Mouse (Mus musculus) retina, postnatal 1 day (tissue): ENCODE results near the gene Trip11.
"Not testable (repeated sequence)": the region's sequence is repeated elsewhere in the genome, so short reads cannot be mapped to it uniquely, and the experiment has no call there.

Experiments
- DNase-seq: peaks from one replicate; pipeline ENCODE4 v3.0.0-alpha.2; 2012

Gene Trip11

DNA sequence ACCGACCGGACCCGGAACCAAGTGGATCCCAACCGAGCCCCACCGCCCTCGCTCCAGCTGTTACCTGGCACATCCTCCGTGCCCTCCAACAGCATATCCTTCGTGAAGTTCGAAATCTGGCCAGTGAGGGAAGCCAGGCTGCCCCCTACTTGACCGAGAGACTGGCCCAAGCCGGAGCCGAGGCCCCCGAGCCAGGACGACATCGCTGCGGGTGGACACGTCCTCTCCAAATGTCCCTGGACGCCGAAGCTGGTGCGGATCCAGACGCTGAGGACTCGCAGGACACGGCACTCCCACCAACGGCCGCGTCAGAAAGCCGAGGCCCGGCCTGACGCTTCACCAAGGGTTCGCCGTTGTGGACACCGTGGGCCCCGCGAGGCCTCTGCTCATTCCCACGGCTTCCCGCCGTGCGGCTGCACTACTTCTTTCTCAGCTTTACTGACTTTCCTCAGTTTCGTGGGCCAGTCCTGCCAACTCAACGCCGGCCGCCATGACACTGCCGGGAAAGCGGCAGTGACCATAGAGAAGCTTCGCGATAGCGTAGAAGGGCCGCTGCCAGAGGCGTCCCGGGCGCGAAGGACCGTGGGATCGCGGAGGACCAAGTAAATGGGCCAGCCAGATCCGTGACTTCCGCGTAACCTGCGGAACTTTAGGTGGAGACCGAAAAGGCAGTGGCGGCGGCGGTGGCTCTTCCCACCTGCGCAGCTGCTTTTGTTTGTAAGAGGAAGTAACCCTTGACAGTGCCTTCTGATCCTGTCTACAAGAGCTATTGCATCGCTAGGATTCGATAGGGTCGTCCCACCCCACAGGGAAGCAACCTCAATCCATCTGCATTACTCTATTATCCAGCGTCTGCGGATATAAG lies at the start of gene Trip11:
TSS of gene Trip11 (minus strand) at position 642 of the 865 bp plus-strand sequence.
- DNase-seq = peak; percentile 94

DNA sequence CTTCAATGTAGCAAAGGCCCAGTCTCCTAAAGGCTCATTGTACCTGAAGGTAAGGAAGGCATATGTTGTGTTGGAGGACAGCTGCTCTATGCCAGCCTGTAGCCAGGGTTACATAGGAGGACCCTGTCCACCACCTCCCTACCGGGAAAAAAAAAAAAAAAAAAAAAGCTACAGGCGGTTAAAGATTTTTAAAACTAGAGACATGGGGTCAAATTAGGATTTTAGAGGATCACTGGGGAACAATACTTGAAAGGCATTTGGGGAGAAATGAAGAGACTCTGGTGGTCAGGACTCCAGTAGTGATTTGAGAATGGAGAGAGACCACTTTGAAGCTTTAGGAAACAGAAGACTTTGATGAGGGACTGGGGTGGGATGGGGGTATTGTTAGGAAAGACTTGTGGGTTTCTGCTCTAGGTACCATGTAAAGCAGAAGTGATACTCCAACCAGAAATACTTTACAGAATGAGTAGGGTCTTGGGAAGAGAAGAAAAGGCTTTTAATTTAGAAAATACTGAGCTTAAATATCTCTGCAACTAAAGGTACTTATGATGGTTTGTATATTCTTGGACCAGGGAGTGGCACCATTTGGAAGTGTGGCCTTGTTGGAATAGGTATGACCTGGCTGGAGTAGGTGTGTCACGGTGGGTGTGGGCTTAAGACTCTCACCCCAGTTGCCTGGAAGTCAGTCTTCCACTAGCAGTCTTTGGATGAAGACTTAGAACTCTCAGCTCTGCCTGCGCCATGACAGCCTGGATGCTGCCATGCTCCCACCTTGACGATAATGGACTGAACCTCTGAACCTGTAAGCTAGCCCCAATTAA lies 46.1 kb upstream of the Trip11 start:
- not testable (repeated sequence) for DNase-seq

DNA sequence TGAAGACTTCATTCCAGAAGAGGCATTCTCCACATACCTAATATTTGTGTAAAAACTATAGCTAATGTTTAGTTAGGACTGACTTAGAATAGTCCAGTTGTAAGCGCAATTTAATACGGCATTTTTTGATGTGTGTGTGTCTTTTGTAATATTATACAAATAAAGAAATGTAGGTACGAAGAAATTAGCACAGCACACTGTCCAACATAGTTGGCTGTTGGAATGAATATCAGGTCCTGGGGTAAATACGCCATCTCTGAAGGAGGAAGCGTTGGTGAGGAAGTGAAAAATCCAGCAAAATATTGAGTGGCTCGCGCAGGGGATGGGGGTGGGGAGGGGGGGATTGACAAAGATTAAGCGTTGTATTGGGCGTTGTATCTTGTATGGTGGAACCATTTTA lies 45.5 kb upstream of the Trip11 start:
- peak; percentile 5 for DNase-seq

DNA sequence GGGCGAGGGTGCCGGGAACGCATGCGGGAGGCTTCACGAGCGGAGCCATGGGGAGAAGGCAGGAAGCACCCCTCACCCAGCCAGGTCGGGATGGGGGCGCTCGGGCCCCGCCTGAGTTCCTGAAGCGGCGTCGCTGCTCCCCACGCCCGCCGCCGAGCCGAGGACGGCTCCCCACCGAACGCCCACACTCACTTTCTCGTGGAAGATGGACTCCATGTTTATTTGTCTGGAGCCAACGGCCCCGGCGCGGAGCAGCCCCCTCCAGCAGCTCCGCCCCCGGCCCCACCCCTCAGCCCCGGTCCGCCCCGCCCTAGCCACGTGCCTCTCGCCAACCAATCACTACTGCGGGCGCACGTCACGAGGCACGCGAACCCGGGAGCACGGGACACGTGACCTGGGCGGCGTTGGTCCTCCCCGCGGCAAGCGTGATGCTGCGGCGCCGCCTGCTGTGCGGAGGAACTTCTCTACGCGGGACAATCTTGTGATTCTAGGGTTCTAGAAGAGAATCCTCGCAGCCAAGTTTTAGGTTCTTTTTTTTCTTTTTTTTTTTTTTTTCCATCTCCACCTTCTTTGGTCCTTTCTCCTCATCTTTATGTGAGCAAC lies 45.0 kb upstream of the Trip11 start, which contains the start of gene Atxn3:
TSS of gene Atxn3 (minus strand) at position 305 of the 603 bp plus-strand sequence.
- DNase-seq = peak; percentile 98

DNA sequence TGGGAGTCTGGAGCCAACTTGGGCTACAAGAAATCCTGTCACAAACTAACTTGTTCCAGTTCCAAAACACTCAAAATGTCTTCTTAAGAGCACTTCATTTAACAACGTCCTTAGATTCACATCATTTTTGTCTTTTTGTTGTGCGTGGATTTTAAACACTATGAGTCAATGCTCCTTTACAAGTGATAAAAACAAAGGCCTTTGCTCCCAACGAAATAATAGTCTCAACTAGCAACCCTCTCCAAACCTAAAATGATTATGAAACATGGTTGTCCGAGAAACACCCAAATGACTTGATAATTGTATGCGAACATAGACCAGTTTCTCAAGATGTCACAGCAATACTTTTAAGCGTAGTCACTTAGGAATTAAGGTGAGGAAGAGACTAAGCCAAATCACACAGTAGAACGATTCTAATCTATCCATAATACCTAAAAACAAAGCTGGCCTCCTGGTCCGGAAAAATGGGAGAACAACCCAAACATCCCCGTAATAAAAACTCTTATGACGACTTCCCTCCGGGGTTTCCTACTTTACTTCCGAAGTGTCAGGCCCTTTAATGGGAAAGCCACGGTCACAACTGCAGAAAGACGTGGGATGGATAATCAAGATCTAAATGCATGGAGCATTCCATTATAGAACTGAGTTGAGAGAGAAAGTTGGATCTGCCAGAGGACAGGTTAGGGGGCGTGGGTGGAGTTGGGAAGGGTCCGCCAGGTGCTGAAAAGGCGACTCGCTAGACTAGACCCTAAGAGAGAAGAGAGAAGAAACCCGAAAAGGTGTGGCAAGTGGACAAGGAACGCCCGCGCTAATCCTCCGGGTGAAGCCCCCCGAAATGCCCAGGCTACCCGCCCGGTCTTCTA lies 44.2 kb upstream of the Trip11 start:
- no peak for DNase-seq

- DNase-seq = not testable (repeated sequence)
These were observed 42.8 kb upstream of the Trip11 start for GRCm38 (mm10) chr12:101955821-101956220.

GRCm38 (mm10) chr12:101948801-101949200 lies 35.7 kb upstream of the Trip11 start:
- no peak for DNase-seq

- no peak for DNase-seq
These were observed 34.9 kb upstream of the Trip11 start for GRCm38 (mm10) chr12:101947986-101948385.

- peak; percentile 6 for DNase-seq
These were observed 24.5 kb upstream of the Trip11 start for GRCm38 (mm10) chr12:101937572-101937971.

- DNase-seq = no peak
These were observed 22.2 kb upstream of the Trip11 start for GRCm38 (mm10) chr12:101935223-101935622.

GRCm38 (mm10) chr12:101928423-101928822 lies 15.4 kb upstream of the Trip11 start:
- DNase-seq = no peak

DNA sequence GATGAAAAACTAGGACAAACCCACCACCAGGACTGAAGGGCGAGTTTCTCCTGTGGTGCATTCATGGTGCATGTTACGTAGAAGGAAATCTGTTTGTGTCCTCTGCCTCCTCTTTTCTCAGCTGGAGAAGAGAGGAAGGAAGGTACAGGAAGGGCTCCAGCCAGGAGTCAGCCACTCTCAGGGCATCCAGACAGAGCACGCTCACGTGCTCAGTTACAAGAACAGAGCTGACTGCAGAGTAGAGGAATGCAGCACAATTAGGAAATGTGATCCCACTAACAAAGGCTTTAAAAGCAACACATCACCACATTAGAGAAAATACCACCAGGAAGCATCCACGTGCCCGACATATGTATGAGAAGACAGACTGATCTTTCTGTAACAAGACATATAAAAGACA lies 9.2 kb upstream of the Trip11 start:
- DNase-seq = no peak

GRCm38 (mm10) chr12:101919847-101920246 lies 6.8 kb upstream of the Trip11 start:
- no peak for DNase-seq

DNA sequence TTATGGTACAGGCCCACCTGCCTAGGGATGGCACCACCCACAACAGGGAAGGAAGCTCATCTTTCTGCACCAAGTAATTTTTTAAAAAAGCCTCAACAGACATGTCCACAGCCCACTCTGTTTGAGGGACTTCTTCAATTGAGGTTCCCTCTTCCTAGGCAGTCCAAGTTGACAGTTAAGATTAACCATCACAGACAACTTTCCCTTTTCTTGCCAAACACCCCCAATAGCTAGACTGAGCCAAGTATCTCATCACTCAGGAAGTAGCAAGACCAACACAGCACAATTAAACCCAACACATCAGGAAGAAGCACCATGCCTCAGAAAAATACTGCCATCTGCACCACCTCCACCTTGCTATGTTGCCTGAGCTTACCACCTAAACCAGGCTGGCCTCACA lies 4.1 kb upstream of the Trip11 start:
- DNase-seq = no peak

DNA sequence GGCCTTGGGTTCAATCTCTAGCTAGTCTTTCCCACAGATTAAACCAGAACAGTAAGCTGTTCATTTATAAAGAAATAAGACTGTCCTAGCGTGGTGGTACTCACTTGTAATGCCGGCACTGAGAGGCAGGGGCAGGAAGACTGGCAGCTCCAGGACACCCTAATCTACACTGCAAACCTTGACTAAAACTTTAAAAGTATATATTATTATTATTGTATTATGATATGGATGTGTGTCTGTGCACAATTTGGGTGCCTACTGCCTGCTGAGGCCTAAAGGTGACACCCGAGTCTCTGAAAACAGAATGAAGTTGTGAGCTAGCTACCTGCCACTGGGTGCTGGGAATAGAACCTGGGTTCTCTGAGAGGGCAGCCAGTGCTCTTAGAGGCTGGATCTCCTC lies 1.7 kb downstream of the Trip11 start:
- DNase-seq = no peak

DNA sequence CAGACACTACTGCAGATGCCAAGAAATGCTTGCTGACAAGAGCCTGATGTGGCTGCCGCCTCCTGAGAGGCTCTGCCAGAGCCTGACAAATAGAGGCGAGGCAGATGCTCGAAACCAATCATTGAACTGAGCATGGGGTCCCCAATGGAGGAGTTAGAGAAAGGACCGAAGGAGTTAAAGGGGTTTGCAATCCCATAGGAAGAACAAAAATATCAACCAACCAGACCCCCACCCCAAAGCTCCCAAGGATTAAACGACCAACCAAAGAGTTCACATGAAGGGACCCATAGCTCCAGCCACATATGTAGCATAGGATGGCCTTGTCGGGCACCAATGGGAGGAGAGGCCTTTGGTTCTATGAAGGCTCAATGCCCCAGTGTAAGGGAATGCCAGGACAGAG lies 2.7 kb downstream of the Trip11 start:
- no peak for DNase-seq

DNA sequence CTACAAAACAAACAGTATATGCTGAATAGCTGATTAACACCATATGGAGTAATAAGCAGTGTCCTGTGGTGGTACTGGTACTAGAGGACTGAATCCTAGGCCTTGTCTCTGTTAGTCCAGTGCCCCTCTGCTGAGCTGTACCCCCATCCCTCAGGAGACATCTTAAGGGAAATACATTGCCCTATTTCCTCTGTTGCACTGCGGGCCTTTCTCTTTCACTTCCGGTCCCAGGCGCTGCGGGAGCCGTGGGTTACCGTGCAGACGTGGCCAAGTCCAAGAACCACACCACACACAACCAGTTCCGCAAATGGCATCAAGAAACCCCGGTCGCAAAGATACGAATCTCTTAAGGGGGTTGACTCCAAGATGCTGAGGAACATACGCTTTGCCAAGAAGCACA lies 7.2 kb downstream of the Trip11 start:
- DNase-seq = no peak

DNA sequence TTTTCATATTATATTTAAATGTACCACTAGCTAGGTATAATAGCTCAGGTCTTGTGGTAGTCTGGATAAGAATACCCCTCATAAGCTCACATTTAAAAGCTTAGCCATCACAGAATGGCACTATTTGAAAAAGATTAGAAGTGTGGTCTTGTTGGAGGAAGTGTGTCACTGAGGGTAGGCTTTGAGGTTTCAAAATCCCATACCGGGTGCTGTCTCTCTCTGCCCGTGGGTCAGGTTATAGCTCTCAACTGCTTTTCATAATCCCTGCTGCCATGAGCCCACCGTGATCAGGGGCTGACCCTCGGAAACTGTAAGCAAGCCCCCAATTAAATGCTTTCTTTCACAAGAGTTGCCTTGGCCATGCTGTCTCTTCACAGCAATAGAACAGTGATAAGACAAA lies 8.2 kb downstream of the Trip11 start:
- DNase-seq = no peak

GRCm38 (mm10) chr12:101904170-101904569 lies 8.9 kb downstream of the Trip11 start:
- DNase-seq = no peak

GRCm38 (mm10) chr12:101899671-101900245 lies 13.3 kb downstream of the Trip11 start:
- no peak for DNase-seq

GRCm38 (mm10) chr12:101898966-101899365 lies 14.1 kb downstream of the Trip11 start:
- no peak for DNase-seq

GRCm38 (mm10) chr12:101897113-101897512 lies 16.0 kb downstream of the Trip11 start:
- no peak for DNase-seq
